Mouse (Mus musculus): ENCODE data around the gene Arsg. TPM values are rescaled to one million over a fixed set of nuclear protein-coding genes. Genes with fewer than 3 reads are reported as not detected.

Arsg gene
- polyA plus RNA-seq, 1 experiment, result 1.5 TPM

DNA sequence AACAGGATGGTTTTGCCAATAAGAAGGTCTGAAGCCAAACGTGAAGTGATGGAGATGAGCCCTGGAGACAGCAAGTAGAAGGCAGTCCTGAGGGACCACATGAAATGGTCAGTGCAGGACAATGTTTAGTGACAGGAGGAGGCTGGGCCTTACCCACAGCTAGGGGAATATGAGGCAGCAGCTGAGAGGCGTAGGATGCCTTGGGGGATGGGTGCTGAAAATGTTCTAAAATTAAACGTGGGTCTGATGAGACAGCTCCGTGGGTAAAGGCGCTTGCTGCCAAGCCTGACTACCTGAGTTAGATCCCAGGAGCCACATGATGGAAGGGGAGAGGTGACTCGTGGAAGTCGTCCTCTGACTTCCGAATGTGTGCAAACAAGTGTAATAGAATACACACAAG is 116.8 kb downstream of the Arsg start:
- H3K4me3 ChIP-seq (replicated peaks; ENCODE audit: control insufficient read depth, low read depth, low read length), result no peak overlapping the region
- TF ChIP-seq CTCF (IDR thresholded peaks at IDR 0.05; ENCODE audit: control insufficient read depth, insufficient read depth, low read length) (no peak), POLR2A (IDR thresholded peaks at IDR 0.05; ENCODE audit: borderline replicate concordance, control insufficient read depth, low read depth, low read length) (no peak)
- H3K4me1 ChIP-seq (ENCODE audit: control insufficient read depth, insufficient read depth, low read length), result peaks cover 4% of the 10 kb centered on the region; the same call in 1 of the 2 replicates
- no peak overlapping the region for H3K27ac ChIP-seq (ENCODE audit: control insufficient read depth, insufficient read depth, low read depth, low read length, poor library complexity)
- 82% methylated on average over 8 of the region's 8 CpGs for WGBS

- no peak overlapping the region for H3K27ac ChIP-seq (ENCODE audit: control insufficient read depth, insufficient read depth, low read depth, low read length, poor library complexity)
- TF ChIP-seq POLR2A (IDR thresholded peaks at IDR 0.05; ENCODE audit: borderline replicate concordance, control insufficient read depth, low read depth, low read length) (no peak), CTCF (IDR thresholded peaks at IDR 0.05; ENCODE audit: control insufficient read depth, insufficient read depth, low read length) (no peak)
- WGBS, result 89% methylated on average over 4 of the region's 4 CpGs
- no peak overlapping the region for H3K4me3 ChIP-seq (replicated peaks; ENCODE audit: control insufficient read depth, low read depth, low read length)
- H3K4me1 ChIP-seq (ENCODE audit: control insufficient read depth, insufficient read depth, low read length), result peaks cover 2% of the 10 kb centered on the region; the same call in 1 of the 2 replicates
Measured at GRCm38 (mm10) chr11:109591511-109591910, 118.3 kb downstream of the Arsg start.

- Histone ChIP-seq H3K4me3 (replicated peaks; ENCODE audit: control insufficient read depth, low read depth, low read length) (no peak overlapping the region), H3K4me1 (ENCODE audit: control insufficient read depth, insufficient read depth, low read length) (no peaks in the 10 kb centered on the region), H3K27ac (ENCODE audit: control insufficient read depth, insufficient read depth, low read depth, low read length, poor library complexity) (no peak overlapping the region)
- 57% methylated on average over 6 of the region's 6 CpGs for WGBS
- no peak for TF ChIP-seq POLR2A (IDR thresholded peaks at IDR 0.05; ENCODE audit: borderline replicate concordance, control insufficient read depth, low read depth, low read length)
- TF ChIP-seq CTCF (IDR thresholded peaks at IDR 0.05; ENCODE audit: control insufficient read depth, insufficient read depth, low read length), result no peak
Measured at GRCm38 (mm10) chr11:109593200-109593981, 120.2 kb downstream of the Arsg start.

DNA sequence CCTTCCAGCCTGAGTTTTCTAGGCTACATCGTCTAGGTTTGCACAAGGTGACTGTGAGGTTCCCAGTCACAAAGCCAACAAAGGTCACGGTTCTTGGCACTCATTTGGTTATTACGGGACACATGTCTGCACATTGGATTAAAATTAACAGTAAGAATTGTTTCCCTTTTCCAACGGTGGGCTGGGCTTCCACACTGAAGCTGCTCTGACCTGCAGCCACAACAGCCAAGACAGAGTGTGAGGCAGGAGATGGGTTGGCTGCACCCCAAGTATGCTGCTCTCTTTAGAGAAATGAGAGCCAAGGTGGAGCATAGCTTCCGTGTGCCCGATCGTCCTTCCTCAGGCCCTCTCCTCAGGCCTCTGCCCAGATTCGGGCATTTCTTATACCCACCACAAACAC is 121.6 kb downstream of the Arsg start:
- H3K27ac ChIP-seq (ENCODE audit: control insufficient read depth, insufficient read depth, low read depth, low read length, poor library complexity), result no peak overlapping the region
- H3K4me3 ChIP-seq (replicated peaks; ENCODE audit: control insufficient read depth, low read depth, low read length), result no peak overlapping the region
- 69% methylated on average over 8 of the region's 8 CpGs for WGBS
- TF ChIP-seq POLR2A (IDR thresholded peaks at IDR 0.05; ENCODE audit: borderline replicate concordance, control insufficient read depth, low read depth, low read length), result no peak
- no peak for TF ChIP-seq CTCF (IDR thresholded peaks at IDR 0.05; ENCODE audit: control insufficient read depth, insufficient read depth, low read length)
- H3K4me1 ChIP-seq (ENCODE audit: control insufficient read depth, insufficient read depth, low read length), result no peaks in the 10 kb centered on the region

GRCm38 (mm10) chr11:109598778-109599570 is 125.8 kb downstream of the Arsg start:
- WGBS, result 79% methylated on average over 12 of the region's 12 CpGs
- H3K4me3 ChIP-seq (replicated peaks; ENCODE audit: control insufficient read depth, low read depth, low read length), result no peak overlapping the region
- no peaks in the 10 kb centered on the region for H3K4me1 ChIP-seq (ENCODE audit: control insufficient read depth, insufficient read depth, low read length)
- TF ChIP-seq POLR2A (IDR thresholded peaks at IDR 0.05; ENCODE audit: borderline replicate concordance, control insufficient read depth, low read depth, low read length) (no peak), CTCF (IDR thresholded peaks at IDR 0.05; ENCODE audit: control insufficient read depth, insufficient read depth, low read length) (no peak)
- no peak overlapping the region; the same call in 1 of the 2 replicates for H3K27ac ChIP-seq (ENCODE audit: control insufficient read depth, insufficient read depth, low read depth, low read length, poor library complexity)

DNA sequence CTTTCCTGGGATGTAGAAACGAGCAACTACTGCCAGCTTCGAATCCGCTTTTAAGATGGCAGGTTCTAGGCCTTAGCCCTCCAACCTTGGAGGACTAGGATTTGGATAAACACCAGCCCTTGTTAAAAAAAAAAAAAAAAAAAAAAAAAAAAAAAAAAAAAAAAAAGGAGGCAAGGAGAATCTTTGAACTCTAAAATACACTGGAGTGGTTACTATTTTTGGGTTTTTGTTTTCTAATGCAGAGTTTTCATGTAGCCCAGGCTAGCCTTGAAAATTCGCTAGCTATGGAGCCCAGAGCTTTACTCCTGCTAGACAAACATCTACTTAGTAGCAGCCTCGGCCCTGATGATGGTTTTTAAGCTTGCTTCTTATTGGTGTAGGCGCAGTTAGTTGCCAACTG is 134.4 kb downstream of the Arsg start:
- Histone ChIP-seq H3K4me3 (replicated peaks; ENCODE audit: control insufficient read depth, low read depth, low read length) (no peak overlapping the region), H3K4me1 (ENCODE audit: control insufficient read depth, insufficient read depth, low read length) (peaks cover 1% of the 10 kb centered on the region; the same call in 1 of the 2 replicates), H3K27ac (ENCODE audit: control insufficient read depth, insufficient read depth, low read depth, low read length, poor library complexity) (no peak overlapping the region)
- TF ChIP-seq POLR2A (IDR thresholded peaks at IDR 0.05; ENCODE audit: borderline replicate concordance, control insufficient read depth, low read depth, low read length), result no peak
- WGBS, result 83% methylated on average over 6 of the region's 6 CpGs

- WGBS, result 56% methylated on average over 6 of the region's 6 CpGs
- H3K27ac ChIP-seq (ENCODE audit: control insufficient read depth, insufficient read depth, low read depth, low read length, poor library complexity), result no peak overlapping the region; the same call in 1 of the 2 replicates
- peak overlapping the region; percentile 51 for H3K4me3 ChIP-seq (replicated peaks; ENCODE audit: control insufficient read depth, low read depth, low read length)
- peaks cover 1% of the 10 kb centered on the region; the same call in 1 of the 2 replicates for H3K4me1 ChIP-seq (ENCODE audit: control insufficient read depth, insufficient read depth, low read length)
- TF ChIP-seq CTCF (IDR thresholded peaks at IDR 0.05; ENCODE audit: control insufficient read depth, insufficient read depth, low read length) (no peak), POLR2A (IDR thresholded peaks at IDR 0.05; ENCODE audit: borderline replicate concordance, control insufficient read depth, low read depth, low read length) (no peak)
Measured at GRCm38 (mm10) chr11:109608976-109609625, 135.9 kb downstream of the Arsg start.
